Mouse (Mus musculus) ES-Bruce4 (cell line): ENCODE measurements at regions not wholly inside any gene's neighbourhood (a gene's known extent, or its start where the extent isn't known, plus 50 kb on each side); places are given as distances from the start of the nearest gene placed in this dataset.

ENCODE experiments used
- CTCF ChIP-seq: IDR thresholded peaks from one replicate; pipeline ENCODE4 v1.8.1; 2011; ENCODE audit warnings: low read depth, low read length
- EP300 ChIP-seq: IDR thresholded peaks from 2 replicates; pipeline ENCODE4 v1.6.1; 2011; ENCODE audit warnings: low read depth, low read length; ENCODE audit not compliant: insufficient read depth
- POLR2A ChIP-seq: IDR thresholded peaks from one replicate; pipeline ENCODE4 v1.8.1; 2011; ENCODE audit warnings: low read length; ENCODE audit not compliant: insufficient read depth

DNA sequence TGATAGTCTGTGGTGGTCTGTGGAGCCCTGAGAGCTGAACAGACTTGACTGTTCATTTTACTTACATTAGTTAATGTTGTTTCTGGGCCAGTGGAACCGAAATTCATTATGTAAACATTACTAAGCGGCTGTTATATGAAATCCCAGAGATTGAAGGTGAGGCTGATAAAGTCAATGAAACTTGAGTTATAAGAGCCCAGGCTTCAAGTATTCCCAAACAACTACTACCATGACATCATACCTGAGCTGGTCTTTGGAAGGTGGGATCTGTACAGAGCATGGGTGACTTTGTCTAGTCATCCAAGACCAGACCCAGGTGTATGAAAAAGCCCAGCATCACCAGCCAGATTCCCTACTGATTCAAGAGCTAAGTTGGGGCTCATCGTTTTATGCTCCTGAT is 326.5 kb downstream of the Etnk1 start:
- TF ChIP-seq CTCF (no peak), POLR2A (no peak), EP300 (no peak)
